Mouse (Mus musculus) spleen, embryonic (tissue): ENCODE results near the gene Kif5c.

ENCODE experiments used
- CTCF ChIA-PET: fragments of 350-600 bp; sonication (Branson Sonifier 250); formaldehyde crosslinking; loops from one replicate; lab custom pipeline; 2022; lab: Charles Lee

The Kif5c gene

DNA sequence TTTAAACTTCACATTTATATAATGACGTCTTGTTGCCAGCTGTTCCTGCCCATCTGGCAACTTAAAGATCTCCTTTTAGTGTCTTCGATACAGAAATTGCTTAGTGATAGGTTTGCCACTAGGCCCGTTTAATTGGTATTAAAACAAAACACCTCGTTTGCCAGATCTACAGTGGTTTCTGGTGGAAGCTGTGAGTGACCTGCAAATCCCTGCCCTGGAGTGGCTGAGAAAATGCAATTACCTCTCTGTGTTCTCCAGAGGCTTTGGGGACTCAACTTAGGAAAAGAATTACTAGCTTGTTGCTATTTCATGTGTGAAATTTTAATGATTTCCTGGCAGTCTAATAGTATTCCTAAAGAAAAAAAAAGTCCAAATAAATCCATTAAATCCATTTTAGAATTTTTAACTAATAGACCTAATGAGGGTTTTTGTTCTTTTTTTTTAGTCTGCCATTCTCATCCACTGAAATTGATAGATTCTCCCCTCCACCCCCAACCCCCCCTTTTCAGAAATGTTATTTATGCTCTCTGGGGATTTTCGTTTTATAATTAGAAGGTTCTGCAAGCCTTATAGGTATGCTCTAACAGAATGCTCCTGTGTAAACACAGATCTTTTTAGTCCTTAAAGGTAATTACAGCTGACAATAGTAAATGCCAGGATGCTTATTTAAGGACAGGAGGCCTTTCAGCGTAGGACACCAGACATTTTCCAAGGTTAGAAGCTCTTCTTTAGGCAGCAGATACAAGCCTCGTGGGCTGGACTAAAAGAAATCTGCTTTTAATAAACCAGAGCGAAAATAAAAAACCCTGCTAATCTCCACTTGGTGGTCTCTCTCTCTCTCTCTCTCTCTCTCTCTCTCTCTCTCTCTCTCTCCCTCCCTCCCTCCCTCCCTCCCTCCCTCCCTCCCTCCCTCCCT lies 100.1 kb downstream of the Kif5c start:
- CTCF ChIA-PET, result interaction anchor here (0.7 kb wide), 1 partner anchor 284 kb away, joined by 4 read pairs; no protein-coding TSS in a partner anchor

DNA sequence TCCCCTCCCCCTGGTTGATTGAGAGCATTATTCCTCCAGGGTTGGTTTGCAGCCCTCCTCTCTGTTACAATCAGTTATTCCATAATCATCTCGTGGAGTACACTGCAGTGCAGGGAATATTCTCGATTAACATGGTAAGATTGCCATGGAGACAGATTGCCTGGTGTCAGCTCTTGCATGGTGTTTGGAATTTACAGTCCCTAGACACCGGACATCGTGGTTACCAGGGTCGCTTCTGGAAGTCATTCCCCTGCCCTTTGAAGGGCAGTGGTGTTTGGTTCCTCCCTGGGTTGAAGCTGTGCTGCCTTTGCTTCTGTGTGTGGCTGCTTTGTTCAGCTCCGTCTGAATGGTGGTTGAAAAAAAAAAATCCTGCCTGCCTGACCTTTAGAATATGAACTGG lies 100.8 kb downstream of the Kif5c start:
- CTCF ChIA-PET, result interaction anchor here (0.7 kb wide), 1 partner anchor 284 kb away, joined by 4 read pairs; no protein-coding TSS in a partner anchor

DNA sequence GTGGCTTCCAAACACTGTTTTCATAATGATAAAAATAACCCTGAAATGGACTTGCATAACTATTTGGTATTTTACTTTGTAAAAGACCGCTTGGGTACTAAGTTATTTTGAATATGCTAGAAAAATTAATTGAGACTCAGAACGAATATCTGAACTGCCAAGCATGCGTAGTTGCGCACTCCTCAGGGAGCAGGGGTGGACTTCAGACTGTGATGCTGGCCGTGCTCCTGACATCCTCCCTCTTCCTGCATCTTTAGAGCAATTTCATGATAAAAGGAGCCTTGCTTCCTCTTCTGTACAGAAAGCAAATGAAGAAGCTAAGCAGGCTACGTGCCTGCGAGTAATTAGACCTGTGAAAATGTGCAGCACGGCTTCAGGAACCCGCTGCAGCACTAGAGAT lies 101.2 kb downstream of the Kif5c start:
- CTCF ChIA-PET, result interaction anchor here (0.7 kb wide), 1 partner anchor 285 kb away, joined by 4 read pairs; no protein-coding TSS in a partner anchor

DNA sequence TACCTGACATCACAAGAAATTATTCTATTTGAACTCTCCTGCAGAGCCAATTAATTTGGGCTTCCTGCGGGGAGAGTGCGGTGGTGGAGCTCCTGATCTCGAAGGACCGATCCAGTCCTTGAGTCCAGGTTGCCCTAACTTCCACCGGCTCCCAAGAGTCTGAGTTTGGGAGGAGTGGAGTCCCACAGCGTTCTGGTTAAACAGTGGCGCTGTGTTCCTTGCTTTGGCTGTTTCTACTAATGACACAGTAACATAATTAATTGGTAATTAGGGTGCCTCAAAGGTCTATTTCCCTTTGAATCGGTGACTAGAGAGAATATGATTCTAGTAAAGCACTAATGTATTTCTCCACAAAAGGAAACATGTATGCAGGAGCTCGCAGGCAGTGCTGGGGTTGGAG lies 103.2 kb downstream of the Kif5c start:
- CTCF ChIA-PET, result no interaction called here

DNA sequence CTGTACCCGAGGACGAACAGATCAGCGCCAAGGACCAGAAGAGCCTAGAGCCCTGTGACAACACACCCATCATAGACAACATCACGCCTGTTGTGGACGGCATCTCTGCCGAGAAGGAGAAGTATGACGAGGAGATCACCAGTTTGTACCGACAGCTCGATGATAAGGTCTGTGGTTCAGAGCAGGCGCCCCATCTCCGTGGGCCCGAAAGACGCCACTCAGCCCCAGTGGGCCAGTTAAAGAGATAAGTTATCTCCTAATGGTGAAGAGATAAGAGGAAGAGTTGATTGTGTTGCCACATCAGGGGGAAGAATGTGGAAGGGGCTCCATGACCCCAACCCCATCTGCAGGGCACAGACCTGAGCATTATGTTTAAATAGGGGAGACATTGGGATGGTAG lies 103.9 kb downstream of the Kif5c start:
- CTCF ChIA-PET, result no interaction called here

DNA sequence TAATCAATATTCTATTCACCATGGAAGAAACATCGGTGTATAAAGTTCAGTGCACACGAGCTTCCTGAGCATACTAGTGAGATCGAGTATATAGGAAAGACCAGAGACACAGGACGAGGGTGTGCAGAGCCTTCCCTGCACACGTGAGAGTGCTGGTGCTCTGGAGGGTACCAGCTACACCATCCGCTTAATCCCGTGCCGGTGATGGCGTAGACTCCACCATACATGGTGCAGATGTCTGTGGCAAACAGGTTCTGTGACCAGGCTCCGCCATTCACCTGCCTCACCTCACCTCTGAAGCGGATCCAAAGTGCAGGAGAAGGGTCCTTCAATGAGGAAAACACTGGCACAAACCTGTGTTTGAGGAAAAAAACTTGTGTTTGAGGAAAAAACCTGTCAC lies 107.6 kb downstream of the Kif5c start:
- CTCF ChIA-PET, result interaction anchor here (0.6 to 1.4 kb wide), 3 partner anchors 10 to 368 kb away, joined by 4 to 5 read pairs (median 4); no protein-coding TSS in a partner anchor

DNA sequence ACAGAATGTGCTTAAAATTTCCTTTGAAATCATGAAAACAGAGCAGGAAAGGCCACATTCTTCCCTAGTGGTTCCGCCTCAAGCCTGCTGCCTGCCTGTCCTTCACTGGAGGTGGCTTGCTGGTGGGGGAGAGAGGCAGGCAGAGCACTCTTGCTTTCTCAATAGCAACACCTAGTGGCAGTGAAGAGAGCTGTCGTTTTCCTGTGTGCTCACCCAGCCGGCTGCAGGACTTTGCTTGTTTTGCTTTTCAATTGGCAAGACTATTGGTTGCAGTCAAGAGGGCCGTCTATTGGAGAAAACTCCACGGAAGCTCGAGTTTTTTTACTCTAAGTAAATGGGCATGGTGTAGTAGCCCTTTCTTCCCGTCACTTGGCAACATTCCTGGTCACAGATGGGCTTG lies 108.1 kb downstream of the Kif5c start:
- CTCF ChIA-PET, result interaction anchor here (1.4 kb wide), 1 partner anchor 368 kb away, joined by 4 read pairs; no protein-coding TSS in a partner anchor

DNA sequence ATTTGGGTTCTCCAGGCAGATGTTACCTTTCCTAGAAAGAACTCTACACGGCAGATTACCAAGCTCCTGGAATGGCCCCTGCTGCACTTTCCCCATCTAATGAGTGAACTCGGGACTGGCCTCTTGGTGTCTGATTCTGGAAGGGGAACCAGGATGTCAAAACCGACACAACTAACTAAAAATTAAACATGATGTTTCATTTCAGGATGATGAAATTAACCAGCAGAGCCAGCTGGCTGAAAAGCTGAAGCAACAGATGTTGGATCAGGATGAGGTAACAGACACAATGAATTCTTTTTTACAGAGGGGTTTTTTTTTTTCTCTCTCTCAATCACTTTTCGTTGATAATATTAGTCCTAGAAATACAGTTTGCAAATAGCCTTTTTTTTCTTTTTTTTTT lies 108.6 kb downstream of the Kif5c start:
- CTCF ChIA-PET, result interaction anchor here (0.6 to 1.4 kb wide), 3 partner anchors 35 to 389 kb away, joined by 4 to 10 read pairs (median 9); no protein-coding TSS in a partner anchor

DNA sequence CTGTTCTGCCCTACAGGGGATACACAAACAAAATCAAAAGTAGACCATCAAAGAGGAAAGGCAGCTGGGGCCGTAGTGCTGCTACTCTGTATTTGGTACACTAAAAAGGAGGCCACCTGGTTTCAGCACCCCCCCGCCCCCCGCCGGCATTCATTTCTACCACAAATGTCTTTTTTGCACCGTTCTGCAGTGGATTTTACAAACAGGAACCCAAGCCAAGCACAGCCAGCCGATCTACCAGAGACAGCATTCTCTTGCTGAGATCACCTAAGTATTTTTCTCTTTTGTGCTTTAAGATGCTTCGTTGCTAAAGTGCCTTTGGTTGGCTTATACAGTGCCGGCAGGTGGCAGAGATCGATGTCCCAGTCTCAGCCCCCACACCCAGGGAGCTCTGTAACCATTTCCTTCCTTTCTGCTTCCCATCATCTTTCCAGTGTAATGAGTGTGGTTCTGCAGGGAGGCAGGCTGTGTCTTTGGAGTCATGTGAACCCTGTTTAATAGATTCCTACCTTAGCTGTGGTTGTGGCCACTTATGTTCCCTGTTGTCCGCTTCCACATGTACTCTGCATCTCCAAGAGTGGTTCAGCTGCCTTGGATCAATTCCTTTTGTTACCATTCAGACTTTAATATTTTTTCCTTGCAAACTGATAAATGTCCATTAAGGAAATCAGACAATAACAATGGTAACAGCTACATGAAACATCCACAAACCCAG lies 110.0 kb downstream of the Kif5c start:
- CTCF ChIA-PET, result no interaction called here

DNA sequence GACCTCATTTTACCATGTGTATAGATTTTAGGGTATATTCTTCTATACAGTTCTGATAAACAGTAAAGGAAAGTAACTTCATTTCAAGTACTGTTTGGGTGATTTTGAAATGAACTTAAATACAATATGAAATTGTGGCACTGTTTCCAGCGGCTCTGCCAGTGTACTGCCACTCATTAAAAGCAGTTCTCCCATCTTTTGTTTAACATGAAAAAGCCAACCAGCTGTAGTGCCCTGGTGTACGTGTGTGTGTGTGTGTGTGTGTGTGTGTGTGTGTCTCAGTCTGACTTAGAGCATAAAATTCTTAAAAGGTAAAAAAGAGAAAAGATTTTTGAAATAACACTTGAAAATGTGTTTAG lies 110.5 kb downstream of the Kif5c start:
- CTCF ChIA-PET, result no interaction called here

DNA sequence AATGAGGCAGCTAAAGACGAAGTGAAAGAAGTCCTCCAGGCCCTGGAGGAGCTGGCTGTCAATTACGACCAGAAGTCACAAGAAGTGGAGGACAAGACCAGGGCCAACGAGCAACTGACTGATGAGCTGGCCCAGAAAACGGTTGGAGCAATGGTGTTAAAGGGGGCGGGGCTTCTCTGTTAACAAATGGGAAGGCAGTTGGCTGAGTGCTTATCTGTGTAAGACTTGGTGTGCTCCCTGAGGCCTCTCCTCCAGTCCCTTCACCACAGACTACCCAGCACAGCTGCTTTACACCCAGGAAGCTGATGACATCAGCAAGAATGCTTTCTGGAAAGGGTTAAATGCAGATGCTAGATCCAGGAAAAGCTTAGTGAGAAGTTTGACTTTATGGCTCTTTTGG lies 111.1 kb downstream of the Kif5c start:
- CTCF ChIA-PET, result no interaction called here

DNA sequence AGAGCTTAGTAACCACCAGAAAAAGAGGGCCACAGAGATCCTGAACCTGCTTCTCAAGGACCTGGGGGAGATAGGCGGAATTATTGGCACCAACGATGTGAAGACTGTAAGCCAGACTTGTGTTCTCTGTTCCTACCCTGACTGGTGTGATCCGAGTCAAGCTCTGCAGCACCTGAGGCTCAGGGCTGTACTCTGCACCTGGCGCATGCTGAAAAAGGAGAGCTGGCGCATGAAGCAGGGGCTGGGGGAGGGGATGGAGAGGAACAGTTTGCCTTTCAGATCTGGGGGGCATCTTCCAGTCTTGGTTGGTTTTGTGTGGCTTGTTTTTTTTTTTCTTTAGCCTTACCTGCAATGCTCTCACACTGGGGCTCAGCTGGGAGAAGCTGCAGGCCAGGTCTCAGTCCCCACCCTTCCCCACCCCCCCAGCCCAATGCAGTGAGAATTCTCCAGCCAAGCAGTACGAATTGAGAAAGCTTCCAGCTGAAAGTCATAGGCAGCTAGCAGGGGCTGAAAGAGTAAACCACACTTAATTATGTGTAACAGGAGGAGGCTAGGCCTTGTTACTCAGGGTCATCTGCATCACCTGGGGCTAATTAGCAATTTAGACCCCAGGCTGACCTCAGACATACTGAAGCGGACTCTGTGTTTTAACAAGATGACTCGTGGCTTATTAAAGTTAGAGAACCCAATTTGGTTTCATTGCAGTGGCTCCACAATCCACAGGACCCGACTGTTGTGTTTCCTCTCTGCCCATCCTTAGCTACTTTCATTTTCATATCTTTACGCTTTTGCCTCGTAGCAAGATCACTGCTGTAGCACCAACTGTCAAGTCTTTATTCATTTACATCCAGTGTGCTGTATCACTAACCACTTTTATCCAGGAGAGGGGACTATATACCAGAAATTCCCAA lies 113.9 kb downstream of the Kif5c start:
- CTCF ChIA-PET, result interaction anchor here (0.6 to 3.1 kb wide), 3 partner anchors 316 to 386 kb away, joined by 3 to 11 read pairs (median 4); no protein-coding TSS in a partner anchor

DNA sequence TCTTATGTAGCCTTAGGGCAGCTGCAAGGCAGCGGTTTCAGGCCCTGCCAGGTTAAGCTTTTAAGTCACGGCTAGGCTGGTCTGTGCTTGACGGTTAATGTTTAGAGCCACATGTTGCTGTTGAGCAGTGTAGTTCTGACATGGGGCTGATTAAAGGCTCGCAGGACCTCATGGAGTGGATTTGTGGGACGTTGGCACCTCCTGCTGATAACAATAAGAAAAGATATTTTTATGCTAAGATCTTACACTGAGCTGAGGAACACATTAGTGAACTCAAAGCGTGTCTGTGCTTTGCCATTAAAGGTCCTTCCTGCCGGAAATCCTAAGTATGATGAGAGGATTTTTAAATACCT lies 114.5 kb downstream of the Kif5c start:
- CTCF ChIA-PET, result interaction anchor here (0.6 to 3.1 kb wide), 3 partner anchors 317 to 385 kb away, joined by 3 to 11 read pairs (median 4); no protein-coding TSS in a partner anchor

DNA sequence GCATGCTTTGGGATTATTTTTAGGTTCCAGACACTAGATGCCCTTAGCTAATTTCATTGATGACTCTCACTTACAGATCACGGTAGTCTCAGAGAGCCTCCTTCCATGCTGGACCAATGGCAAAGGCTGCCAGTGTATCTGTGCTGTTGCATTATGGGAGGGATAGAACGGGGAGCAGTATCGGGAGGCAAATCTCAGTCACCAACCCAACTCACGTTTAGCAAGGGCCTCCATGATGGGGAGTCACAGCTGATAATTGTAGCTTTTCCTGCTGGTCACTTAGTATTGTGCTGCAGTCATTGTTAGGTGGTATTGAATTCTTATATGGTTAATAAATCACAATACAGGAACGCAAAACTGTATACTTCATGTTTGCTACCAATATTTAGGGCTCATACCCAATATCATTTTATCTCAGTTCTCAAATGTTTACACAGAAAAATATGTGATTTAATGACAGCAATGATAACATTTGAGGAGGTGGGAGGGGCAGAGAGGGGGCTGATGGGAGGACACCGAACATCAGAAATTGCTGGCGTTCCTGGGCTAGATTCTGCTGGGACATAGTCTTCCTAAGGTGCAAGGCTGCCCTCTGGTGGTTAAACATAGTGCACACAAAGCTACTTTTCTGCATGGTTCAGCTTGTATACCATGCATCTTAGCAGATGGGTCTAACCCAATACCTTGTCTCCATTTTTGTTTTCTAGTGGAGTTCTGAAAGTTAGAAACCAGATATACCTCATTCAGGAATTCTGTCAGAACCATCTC lies 115.1 kb downstream of the Kif5c start:
- CTCF ChIA-PET, result interaction anchor here (0.6 to 3.1 kb wide), 2 partner anchors 375 to 379 kb away, joined by 8 to 11 read pairs; no protein-coding TSS in a partner anchor

DNA sequence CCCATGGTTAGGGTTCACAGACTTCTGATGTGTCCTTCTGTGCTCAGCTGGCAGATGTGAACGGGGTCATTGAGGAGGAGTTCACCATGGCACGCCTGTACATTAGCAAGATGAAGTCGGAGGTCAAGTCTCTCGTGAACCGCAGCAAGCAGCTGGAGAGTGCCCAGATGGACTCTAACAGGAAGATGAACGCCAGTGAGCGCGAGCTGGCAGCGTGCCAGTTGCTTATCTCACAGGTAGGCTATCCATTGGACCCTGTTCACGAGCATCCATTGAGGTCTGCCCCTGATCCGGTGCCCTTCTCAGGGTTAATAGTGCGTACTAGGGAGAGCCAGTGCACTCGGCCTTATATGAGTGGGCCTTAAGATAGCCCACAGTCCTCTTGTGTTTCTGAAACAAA lies 116.3 kb downstream of the Kif5c start:
- CTCF ChIA-PET, result no interaction called here

DNA sequence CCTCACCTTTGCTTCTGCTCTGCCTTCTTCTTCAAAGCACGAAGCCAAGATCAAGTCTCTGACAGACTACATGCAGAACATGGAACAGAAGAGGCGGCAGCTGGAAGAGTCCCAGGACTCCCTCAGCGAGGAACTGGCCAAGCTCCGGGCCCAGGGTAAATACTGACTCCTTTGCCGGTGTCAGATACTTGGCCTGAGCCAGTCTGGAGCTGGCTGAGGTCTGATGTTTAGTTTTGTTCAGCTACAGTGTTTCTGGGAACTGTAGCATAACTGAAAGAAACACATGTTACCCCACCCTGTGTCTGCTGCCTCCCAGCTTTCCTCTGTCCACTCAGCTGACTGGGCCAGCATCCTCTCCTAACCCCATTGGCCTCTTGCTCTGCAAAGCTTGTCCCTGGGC lies 119.9 kb downstream of the Kif5c start:
- CTCF ChIA-PET, result no interaction called here

DNA sequence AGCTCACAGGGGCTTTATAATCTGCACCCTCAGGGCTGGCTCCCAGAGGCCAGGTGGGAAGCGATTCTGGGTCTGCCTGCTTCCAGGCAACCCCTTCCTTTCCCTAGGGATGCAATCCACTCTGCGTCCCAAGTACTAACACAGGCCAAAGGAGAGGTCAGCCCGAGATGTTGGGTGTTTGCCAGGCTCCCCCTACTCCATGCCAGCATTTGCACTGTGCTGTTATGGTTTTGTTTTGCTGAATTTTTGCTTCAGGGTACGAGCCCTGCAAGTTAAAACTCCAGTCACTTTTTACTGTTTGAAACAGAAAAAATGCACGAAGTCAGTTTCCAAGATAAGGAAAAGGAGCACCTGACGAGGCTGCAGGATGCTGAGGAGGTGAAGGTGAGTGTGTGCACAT lies 121.9 kb downstream of the Kif5c start:
- CTCF ChIA-PET, result no interaction called here

DNA sequence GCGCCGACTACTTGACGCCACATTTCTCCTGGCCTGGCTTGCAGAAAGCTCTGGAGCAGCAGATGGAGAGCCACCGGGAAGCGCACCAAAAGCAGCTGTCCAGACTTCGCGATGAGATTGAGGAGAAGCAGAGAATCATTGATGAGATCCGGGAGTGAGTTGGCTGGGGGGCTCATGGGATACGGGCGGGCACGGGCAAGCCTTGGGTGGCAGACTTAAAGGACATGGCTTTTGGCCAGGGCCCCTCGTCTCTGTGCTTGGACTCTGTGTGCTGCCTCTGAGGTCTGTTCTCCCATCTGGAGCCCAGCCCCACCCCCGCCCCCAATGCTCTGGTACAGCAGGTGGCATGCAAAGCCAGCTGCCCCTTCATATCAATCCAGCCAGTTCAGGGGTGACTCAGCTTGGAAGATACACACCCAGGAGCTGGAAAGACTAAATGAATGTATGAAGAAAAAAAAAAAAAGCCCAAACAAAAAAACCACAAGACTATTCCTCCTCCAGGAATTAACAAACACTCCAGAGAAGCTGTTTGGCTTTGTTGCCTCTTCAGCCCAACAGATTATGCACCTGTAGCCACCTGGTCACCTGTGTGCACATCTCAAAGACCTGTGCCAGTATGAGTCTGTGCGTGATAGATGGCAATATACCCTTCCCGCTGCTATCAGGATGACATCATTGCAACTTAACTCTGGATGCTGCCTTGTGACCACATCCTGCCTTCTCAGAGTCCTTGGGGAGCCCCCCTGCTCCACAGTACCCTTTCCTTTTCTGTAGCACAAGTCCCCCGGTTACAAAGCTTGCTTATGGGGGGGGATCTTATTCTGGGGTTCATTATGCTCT lies 123.0 kb downstream of the Kif5c start:
- CTCF ChIA-PET, result interaction anchor here (0.6 kb wide), 1 partner anchor 45 kb away, joined by 12 read pairs; no protein-coding TSS in a partner anchor

DNA sequence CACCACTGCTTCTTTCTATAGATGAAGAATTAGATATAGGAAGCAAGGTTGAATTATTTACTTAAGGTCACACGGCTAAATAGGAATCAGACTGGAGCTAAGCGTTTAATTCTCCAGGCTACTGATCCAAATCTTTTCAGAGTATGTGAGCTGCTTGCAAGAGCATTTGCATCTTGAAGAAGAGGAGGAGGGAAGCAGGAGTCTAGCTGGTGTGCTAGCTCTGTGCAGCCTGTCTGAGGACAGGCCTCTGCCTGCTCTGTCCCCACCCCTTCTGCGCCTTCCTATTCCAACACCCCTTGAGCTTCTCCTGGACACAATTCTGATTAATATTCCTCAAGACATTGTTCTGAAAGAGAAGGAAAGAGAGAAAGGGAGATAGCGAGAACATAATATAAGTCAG lies 123.8 kb downstream of the Kif5c start:
- CTCF ChIA-PET, result interaction anchor here (0.6 kb wide), 1 partner anchor 44 kb away, joined by 12 read pairs; no protein-coding TSS in a partner anchor
